Mouse (Mus musculus): ENCODE results near the gene Rdh11.
"Not testable (repeated sequence)": the region's sequence is repeated elsewhere in the genome, so short reads cannot be mapped to it uniquely, and the experiment has no call there.

The Rdh11 gene

DNA sequence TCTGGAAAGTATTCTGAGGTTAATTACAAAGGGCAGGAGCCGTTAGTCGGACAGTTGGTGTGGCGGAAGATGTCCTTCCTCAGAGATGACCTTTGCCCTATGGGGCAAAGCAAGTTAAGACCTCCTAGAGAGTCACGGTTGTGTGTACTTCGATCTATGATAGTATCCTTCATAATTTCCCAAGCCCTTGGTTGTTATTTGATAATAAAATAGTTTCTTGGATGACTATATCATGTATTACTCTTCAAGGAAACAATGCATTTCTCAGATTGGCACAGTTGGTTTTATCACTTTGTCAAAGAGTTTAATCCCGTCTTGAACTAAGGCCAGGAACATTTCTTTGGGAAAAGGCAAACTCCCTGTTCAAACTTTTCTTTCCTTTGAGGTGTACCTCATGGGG, at the start of gene Rdh11:
Gene Rdh11, minus strand, starts transcription at position 101 of the 400 bp plus-strand sequence.
- DNase-seq (ENCODE audit: low read depth): no peak

DNA sequence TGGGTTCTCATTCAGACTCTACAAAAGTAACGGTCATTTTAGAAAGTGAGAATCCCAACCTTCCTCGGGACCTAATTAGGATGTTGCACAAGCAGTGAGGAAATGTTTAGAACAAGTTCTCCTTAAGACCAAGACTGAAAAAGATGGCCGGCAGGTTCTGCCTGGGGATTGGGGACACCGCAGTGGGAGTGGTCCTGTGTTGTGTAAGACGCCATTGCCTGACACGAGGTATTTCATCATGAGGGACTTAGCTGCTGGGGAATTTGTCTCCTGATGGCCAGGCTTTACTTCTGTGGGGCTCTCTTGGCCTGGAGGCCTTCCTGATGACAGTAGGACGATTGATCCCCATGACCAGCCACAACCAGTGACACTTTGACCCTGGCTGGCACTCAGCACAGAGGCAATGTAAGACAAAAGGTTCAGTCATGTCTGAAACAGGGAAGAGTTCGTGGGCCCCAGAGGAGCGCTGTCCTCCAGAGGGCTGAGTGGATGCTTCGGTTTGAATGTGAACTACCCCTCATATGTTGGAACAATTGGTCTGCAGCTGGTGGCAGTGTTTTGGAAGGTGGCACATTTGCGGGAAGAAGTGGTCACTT, 43.5 kb upstream of the Rdh11 start:
- DNase-seq (ENCODE audit: low read depth): no peak

DNA sequence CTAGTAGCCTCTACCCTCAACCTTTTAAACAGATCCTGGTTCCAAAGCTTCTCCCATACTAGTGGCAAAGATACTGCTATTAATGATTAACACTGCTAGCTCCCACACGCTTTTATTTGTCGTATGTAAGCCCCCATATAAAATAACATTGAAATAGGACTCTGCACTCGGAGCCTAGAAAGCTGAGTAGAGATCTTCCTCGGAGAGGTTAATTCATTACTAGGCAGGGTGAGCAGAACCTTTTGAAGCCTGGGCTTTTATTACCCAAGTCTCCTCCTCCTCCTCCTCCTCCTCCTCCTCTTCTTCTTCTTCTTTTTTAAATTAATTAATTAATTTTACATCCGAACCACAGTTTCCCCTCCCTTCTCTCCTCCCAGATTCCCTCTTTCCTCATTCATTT, 25.4 kb upstream of the Rdh11 start:
- no peak for DNase-seq (ENCODE audit: low read depth)

DNA sequence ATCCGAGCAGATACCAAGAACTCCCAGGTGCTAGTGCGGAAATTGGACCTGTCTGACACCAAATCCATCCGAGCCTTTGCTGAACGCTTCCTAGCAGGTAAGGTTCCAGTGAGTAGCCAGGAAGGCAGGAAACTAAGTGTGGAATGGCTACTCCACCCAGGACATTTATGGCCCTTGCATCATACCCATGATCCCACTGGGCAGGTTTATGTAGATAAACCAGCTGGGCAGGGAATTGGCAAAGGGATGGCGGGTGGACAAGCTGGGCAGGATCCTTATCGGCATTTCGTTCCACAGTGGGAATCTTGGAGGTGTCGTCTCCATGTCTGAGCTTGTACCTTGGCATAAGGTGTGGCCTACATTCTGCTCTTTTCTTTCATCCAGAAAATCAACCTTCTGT, 19.4 kb upstream of the Rdh11 start:
- DNase-seq (ENCODE audit: low read depth): no peak

DNA sequence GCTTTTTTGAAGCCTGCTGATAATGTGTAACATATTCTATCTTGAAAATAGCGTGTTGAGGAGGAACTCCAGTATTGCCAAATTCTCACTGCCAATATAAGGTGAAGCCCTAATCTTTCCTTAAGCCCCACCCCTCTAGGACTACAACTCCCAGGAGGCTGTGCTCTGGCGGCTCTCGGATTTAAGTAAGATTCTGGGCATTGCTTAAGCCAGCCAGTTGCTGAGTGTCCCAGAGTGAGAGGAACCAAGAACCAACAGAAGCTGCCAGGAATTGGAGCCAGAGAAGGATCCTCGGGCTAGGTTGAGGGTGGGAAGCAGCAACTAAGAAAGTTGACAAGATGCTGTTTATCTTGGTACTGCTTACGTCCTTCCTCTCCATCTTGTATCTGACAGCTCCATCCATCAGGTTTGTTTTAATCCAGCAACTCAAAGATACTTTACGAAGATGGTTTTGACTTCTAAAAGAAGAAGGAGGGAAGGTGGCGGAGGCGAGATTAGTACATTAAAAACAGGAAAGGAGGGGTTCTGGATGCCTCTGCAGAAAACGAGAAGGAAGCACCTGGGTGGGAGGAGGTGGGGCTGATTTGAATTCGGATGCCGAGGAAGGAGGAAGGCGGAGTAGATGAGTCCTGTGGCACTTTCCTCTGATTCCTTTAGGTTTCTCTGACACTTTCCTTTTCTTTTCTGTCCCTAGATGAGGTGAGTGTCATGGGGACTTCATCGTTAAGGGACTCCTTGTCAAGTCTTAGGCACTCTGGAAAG, 16.8 kb upstream of the Rdh11 start, which contains the start of gene Rdh12:
Gene Rdh12, plus strand, starts transcription at position 212 of the 762 bp plus-strand sequence.
- DNase-seq (ENCODE audit: low read depth): no peak

DNA sequence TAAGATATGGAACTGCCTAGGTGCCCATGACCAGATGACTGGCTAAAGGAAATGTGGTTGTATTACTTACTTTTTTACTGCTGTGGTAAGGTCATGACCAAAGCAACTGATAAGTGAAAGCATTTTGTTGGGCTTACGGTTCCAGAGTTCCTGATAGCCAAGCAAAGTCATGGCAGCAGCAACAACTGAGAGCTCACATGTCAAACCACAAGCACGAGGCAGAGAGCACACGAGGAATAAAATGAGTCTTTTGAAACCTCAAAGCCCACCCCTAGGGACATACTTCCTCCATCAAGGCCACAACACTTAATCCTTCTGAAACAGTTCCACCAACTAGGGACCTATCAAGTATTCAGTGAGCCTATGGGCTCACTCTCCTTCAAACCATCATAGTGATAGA, 9.8 kb upstream of the Rdh11 start:
- no peak for DNase-seq (ENCODE audit: low read depth)

DNA sequence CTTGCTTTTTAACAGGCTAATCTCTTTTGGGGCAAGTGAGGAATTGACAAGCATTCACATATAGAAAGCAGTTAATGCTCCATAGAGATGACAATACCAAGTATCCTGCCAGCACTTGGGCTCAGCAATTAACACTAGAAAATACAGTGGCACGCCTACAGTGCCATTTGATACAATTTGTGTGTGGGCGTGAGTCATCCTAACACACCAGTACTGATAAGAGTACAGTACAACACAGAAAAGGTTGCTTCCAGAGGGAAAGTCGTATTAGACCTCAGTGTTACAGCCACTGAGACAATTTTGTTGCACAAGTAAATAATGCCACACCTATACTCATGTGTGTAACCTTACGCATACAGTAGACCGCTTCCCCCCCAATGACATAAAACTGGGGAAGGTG, 5.0 kb upstream of the Rdh11 start:
- DNase-seq (ENCODE audit: low read depth): no peak

DNA sequence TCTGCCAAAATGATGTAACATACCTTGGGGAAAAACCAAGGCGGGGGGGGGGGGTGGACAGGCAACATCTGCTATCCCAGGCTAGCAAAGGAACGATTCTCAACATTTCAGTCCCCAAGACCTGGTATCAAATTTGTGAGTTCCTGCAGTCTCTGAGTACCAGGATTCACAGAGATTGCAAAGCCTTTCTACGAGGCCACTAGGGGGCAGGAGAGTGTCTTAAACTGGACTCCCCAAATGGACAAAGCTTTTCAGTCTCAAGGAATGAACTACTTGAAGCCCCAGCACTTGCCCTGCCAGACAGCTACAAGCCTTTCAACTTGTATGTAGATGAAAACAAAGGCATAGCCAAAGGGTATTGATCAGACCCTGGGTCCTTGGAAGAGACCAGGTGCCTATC, 1.3 kb upstream of the Rdh11 start:
- DNase-seq (ENCODE audit: low read depth): peak; percentile 63

DNA sequence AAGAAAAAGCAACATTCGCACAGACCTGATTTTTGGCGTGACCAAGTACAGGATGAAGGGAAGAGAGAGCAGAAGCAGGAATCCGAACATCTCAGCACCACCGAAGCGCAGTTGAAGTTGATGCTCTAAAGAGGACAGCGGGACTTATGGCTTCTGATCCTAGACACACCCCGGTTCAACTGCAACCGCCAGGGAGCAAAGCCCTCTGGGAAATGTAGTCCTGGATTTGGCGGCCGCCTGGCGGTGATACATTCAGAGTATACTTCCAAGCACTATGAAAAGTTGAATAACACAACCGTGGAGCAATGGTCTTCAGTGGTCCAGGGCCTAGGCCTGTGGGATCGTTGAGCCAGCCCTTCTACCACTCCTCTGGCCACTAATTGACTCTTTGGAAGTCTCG, 392 bp downstream of the Rdh11 start:
- DNase-seq (ENCODE audit: low read depth): peak; percentile 77

DNA sequence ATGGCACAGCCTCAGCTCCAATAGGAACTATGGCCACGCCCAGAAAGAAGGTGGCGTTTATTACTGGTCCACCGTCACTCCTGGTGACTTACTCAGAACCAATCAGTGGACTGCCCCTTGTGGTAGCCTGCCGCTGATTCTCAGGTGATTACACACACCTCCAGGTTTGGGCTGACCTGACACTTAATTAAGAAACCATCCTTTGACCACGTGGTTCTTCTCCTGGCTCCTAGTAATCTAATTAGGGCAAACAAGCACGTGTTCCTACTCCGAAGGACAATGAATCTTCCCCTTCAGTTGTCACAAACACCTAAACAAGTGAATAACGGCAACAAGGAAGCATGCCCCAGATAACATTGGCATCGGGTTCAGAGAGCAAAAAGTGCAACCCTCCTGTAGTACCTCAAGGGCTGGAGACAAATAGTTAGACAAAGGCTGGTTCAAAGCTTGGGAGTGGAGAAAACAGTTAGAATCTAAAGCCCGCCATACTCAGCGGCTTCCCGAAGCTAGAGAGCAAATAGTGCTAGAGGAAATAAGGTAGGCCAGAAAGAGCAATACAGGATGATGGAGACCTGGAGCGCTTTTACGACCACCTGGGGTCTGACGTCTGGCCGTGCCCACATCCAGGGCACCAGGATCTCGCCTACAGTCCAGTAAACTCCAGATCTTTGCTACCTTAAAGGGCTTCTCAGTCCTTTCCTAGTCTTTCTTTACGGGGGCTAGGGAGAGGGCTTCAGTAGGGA, 991 bp downstream of the Rdh11 start:
- peak; percentile 83 for DNase-seq (ENCODE audit: low read depth)

DNA sequence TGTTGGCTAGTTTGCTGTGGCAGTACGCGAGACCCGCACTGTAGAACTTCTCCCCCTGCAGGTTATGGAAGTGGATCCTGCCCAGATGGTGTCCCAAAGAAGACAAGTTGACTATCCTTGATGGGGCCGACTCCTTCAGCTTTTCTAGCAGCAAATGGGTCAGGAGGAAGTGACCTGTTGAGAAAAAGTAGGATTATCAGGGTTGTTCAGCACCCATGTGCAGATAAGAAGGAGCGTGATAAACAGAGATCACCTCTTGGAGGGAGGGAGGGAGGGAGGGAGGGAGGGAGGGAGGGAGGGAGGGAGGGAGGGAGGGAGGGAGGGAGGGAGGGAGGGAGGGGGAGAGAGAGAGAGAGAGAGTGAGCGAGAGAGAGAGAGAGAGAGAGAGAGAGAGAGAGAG, 6.9 kb downstream of the Rdh11 start:
- DNase-seq (ENCODE audit: low read depth): not testable (repeated sequence)

DNA sequence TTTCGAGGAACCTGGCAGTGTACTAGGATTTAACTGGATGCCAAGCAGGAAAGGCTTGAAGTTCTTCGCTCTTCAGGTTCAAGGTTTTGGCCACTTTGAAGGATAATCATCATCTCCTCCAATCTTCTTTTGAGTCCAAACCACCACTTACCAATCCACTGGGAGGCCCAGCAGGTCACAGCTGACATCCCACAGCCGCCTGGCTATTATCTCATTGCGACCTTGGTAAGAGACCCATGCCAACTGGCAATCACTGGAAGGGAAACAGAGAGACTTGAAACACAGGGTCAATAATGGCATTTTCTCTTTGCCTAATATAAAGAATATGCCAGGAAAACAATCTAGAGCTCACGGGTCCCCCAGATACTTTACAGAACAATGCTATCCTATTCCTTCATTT, 16.1 kb downstream of the Rdh11 start:
- no peak for DNase-seq (ENCODE audit: low read depth)

DNA sequence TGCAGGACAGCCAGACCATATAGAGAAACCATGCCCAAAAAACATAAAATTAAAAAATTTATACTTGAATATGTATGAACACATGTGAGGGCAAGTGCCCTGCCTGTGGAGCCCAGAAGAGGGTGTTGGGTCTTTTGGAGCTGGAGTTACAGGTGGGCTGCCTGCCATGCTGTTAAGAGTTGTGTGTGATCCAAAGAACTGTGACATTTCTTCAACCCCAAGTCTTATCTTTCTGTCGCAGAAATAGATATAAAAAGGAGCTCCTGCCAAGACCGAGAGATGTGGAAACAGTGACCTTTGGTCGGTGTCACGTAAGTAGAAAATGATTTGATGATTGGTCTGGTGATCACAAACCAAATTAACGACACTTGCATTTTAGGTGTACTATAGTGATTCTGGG, 18.4 kb downstream of the Rdh11 start:
- peak; percentile 48 for DNase-seq (ENCODE audit: low read depth)

DNA sequence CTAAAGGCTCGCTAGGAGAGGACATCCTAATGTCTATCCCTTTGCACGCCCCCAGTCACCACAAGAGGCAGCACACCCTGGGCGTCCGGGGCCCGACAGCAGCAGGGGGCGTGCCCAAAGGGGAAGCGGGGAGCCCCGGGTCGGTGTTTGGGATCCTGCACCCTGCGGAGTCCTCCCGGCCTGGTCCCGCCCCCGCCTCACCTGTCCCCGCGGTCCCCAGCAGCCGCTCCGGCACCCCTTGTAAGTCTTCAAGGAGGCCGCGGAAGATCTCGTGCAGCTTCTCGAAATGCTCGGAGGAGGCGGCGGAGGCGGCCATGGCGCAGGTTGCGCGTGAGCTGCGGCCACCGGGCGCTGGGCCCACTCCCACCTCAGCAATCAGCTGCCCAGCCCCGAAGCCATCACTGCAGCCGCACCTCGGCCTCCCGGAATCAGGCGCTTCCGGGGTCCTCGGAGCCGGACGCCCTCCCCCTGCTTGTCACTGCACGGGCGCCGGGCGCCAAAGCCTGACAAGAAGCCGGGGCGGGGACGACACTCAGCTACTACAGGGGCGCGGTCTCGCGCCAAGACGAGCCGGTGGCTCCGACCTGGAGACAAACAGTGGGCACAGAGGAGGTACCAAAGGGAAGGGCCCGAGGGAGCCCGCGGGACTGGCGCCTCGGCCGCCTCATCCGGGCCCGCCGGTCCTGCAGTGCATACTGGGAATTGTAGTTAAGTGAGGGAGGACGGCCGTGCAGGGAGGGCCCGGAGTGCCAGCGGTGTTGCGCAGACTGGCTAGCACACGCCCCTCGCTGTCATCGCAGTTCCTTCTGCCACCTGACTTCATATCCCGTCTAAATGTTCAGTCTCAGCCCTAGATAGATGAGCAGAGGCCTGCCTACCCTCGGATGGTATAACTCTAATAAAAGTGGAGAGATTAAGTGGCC, 19.8 kb downstream of the Rdh11 start, which contains the start of gene Vti1b:
Gene Vti1b, minus strand, starts transcription at position 649 of the 923 bp plus-strand sequence.
- peak; percentile 78 for DNase-seq (ENCODE audit: low read depth)

DNA sequence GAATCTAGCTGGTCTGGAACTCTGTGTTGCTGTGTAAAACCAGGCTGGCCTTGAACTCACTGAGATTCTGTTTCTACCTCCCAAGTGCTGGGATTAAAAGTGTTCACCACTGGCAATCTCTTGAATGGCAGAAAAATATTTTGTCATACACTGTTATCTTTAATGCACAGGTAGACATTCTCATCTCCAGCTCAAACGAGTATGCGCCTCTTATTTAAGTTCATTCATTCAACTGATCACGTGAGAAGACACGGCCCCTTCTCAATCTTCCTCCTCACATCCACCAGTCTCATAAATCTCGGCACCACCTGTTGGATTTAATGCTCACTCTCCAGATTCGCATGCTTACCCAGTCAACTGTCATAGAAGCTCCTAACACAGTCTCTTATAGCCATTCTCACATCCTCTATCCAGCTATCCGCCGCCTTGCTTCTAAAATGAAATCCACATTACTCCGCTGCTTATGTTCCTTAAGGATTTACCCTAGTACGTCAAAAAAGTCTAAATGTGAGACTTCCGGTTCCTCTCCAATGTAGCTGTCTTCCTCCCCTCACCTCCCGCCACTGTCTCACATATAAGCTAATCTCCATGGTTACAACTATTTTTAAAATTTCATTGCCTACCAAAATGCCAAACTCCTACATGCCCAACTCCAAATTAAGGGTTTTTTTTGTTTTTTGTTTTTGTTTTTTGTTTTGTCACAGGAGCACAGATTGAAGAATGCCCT, 20.7 kb downstream of the Rdh11 start:
- no peak for DNase-seq (ENCODE audit: low read depth)

DNA sequence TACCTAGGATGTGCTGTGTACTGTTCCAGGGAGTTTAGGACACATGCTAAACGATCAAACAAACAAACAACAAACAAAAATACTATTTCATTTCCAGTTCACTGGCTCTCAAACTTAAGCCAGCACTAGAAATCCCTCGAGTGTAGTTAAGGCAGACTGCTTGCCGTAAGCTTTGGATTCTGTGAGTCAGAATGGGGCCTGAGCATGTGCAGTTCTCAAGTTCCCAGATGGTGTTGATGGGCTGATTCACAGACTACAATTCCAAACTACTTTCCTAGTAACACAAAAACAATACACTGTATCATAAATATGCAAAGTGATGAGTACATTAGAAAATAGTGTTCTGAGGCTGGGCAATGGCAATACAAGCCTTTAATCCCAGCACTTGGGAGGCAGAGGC, 21.7 kb downstream of the Rdh11 start:
- no peak for DNase-seq (ENCODE audit: low read depth)

DNA sequence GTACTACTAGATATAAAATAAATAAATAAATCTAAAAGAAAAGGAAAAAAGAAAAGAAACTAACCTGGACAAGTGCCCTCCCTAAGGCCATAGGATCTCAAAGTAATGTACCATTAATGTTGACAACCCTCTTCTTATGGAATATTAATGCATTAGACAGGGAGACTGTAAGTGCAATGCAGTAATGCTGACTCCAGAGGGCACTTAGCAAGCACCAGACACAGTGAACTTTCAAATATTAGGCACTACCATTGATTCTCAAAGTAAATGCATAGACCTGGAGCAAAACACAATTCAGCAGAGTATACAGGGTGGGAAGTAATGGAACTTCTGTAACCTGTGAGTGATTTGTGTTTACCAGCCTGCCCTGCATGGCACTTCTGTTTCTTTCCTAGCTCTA, 22.9 kb downstream of the Rdh11 start:
- DNase-seq (ENCODE audit: low read depth): no peak

DNA sequence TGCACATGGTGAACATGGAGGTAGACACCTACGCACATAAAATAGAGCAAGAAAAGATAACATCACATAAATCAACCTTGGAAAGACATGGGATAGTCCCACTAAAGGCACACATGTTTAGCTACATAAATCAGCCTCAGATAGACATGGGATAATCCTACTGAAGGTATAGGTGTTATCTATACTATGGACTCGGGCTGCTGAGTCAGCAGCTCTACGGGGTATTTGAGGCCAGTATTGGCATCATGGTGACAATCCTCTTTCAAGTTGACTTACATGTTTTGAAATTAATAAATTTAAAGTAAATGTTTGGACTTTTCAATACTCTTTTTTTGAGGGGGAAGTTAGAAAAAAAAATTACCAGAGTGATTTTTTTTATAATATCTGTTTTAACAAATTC, 29.2 kb downstream of the Rdh11 start:
- no peak for DNase-seq (ENCODE audit: low read depth)

DNA sequence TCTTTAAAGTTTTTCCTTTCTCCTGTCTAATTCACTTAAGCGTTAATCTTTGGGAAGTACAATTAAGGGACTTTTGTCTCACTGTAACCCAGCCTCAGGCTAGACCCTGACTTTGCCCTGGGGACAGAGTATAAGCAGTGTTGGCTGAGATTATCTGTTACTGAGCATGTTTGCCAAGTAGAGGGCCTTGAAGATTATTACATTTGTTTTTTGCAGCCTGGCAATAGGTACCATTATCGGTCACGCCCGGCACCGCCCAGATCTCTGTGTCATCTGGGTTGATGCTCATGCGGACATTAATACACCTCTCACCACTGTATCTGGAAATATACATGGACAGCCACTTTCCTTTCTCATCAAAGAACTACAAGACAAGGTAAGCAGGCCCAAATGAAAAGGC, 42.4 kb downstream of the Rdh11 start:
- no peak for DNase-seq (ENCODE audit: low read depth)

DNA sequence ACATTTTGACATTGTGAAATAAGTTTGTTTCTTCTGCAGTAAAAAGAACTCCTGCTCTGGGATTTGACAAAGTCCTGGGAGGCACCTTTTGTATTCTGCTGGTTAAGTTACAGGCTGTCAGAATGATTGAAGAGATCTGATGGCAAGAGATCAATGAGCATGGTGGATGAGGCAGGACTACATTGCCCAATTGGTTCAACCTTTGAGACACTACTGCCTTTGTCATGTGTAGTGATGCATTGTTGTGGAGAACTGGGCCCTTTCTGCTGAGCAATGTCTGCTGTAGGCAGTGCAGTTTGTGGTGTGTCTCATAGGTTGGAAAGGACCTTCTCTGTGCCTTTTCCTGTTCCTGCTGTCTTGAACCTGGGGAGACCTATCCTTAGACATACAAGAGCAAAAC, 50.7 kb downstream of the Rdh11 start:
- DNase-seq (ENCODE audit: low read depth): no peak

DNA sequence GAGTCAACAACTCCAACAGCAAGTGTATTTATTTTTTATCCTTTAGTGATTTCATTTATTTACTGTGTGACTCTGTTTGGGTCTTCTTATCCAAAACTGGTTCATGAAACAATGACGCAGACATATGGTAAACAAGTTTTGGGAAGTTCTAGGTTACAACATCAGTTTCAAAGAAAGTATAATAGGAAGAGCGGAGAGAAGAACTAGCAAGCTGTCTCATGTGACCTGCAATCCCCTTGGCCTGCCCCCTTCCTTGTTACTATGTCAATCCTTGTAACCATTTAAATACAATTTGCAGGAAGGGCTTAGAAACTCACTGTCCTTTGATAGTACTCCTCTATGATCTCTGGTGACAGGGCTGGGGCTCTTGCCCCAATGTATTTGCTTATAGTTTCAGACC, 51.3 kb downstream of the Rdh11 start:
- no peak for DNase-seq (ENCODE audit: low read depth)
